Mouse (Mus musculus): Measurements from ENCODE around the gene Fam89b.

Fam89b gene

DNA sequence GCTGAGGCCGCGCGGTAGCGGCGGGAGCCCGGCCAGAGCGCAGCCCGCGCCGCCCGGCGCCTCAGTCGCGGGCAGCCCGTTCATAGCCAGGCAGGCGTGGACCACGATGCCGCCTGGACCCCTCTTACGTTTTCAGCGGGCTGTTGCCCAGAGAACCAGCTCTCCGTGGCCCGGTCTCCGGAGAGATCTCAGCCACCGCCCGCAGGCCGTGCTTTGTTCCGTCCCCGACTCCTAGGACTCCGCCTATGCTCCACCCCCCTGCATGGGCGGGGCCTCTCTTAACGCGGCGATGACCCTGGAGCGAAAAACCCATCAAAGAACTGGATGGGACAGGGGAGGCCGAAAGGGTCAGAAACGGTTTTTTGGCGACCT, at the start of gene Fam89b:
Gene Fam89b (minus strand): TSS at position 210 of the 372 bp plus-strand sequence.
- in situ Hi-C loops (cut with MboI; ENCODE audit: low sequenced_read_pairs): no loop called here

DNA sequence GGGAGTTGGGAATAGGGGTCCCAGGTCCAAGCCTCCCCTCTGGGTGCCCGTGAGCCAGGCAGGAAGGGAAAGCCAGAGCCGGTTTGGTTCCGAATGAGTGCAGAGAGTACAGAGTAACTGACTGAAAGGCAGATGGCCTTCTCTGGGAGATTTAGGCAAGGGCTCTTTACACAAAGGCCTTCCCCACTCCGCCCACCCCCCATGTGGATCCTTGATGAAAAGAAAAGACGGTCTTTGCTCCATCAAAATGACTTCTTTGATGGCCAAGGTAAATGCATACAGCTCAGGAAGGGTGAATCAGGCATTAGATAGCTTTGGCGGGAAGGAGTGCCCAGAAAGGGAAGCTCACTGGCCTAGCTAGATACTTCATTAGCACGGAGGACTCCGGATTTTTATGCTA, 48.9 kb upstream of the Fam89b start:
- in situ Hi-C loops (cut with MboI; ENCODE audit: low sequenced_read_pairs): no loop called here

DNA sequence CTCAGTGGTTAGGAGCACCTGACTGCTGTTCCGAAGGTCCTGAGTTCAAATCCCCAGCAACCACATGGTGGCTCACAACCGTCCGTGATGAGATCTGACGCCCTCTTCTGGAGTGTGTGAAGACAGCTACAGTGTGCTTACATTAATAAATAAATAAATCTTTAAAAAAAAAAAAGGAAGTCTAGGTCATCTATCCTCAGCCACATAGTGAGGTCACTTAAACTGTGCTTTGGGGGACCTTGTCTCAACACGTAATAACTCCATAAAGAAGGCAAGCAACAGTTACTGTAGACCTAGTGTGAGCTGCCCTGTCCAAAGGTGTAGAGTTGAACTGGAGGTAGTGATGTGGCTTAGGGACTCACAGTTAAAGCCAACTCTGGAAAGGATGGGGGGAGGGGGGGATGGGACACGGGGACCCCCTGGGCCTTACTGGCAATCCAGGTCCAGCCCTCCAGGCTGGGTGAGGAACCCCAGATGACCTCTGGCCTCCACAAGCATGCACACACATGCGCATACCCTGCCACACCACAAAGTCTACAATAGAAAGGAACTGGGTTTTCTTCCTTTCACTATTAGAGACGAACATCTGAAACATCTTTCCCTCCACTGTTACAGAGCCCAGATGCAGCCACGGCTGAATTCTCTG, 48.1 kb upstream of the Fam89b start:
- in situ Hi-C loops (cut with MboI; ENCODE audit: low sequenced_read_pairs): no loop called here

DNA sequence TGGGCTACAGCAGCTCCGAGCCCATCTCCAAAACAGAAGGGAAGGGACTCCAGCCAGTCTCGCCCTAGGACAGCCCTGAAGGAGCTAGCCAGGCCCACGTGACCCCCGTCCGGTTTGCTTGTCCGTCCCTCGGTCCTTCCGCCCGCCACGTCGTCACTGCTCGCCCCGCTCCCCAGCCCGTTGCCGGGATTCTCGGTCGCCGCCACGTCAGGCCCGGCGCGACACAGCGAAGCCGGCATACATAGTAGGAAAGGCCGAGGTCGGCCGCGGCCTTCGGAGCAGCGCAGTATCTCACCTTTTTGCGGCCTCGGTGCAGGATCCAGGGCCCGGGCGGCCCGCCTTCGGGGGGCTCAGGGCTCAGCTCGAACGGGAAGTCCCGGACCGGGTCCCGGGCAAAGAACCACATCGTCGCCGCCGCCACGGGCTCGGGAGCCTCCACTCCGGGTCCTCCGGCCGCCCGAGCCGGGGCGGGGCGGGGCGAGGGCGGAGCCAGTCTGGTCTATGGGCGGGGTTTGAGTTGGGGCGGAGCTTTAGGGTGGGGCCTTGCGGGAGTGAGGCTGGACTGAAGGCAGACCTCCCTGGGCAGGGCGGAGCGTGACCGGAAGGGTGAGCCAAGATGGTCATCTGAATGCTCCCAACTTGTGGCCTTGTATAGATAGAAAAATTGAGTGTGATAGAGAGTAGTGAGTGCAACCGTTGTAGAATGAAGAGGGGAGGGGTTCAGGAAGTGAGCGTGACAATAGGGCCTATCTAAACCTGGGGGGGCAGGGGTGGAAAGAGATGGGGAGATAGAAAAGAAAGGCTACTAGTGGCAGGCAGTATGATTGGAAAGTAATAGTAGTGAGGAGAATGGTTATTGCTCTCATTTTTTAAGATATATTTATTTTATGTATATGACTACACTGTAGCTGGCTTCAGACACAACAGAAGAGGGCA, 41.7 kb upstream of the Fam89b start, which contains the start of gene Scyl1:
Gene Scyl1 (minus strand): TSS at position 495 of the 936 bp plus-strand sequence.
- in situ Hi-C loops (cut with MboI; ENCODE audit: low sequenced_read_pairs): no loop called here

DNA sequence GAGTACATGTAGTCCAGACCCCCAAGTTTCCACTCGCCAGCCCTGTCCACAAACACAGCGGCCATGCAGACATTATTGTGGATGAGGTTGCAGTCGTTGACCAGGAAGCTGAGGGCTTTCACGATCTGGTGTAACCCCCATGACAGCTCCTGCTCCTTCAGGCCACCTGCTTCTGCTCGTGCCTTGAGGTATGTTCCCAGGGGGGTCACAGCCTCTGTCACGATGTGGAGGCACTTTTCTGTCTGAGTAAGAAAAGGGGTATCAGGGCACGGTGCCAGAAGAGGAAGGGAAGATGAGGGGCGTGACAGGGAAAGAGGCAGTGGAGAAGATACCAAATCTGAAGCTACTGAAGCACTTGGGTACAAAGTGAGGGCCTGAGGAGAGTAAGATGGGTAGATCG, 40.9 kb upstream of the Fam89b start:
- in situ Hi-C loops (cut with MboI; ENCODE audit: low sequenced_read_pairs): no loop called here

DNA sequence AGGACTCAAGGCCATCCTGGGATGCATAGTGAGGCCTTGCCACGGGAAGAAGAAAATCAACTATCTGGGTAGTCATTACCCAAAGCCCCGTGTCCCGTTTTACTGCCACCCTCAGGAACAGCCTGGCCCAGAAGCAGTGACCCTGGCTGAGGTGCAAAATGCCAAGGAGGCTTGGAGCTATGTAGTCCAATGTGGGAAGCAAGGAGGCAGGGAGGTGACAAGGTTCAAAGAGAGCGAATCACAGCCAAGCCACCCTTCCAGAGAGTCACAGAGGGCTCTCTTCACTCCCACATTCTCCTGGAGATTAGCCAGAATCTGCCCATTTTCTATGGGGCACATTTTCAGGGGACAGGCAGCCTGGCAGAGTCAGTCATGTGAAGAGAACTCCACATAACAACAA, 37.8 kb upstream of the Fam89b start:
- in situ Hi-C loops (cut with MboI; ENCODE audit: low sequenced_read_pairs): no loop called here

DNA sequence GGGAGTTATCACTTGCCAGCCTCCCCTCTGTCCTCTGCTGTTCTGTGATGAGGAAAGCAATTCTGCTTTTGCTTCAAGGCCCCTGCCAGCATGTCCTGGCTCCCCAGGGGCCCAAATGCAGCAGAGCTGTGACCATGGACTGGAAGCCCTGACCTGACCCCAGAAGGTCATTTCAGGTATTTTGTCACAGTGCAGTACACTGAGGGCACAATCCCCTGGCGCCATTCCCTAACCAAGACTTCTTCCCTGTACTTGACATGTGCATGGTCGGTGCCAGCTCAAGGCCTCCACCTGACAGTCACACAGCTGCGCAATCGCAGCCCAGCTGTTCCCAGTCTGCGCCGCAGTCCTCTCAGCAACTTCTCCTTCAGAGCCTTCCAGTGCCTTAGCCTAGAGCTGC, 33.7 kb upstream of the Fam89b start:
- in situ Hi-C loops (cut with MboI; ENCODE audit: low sequenced_read_pairs): no loop called here

DNA sequence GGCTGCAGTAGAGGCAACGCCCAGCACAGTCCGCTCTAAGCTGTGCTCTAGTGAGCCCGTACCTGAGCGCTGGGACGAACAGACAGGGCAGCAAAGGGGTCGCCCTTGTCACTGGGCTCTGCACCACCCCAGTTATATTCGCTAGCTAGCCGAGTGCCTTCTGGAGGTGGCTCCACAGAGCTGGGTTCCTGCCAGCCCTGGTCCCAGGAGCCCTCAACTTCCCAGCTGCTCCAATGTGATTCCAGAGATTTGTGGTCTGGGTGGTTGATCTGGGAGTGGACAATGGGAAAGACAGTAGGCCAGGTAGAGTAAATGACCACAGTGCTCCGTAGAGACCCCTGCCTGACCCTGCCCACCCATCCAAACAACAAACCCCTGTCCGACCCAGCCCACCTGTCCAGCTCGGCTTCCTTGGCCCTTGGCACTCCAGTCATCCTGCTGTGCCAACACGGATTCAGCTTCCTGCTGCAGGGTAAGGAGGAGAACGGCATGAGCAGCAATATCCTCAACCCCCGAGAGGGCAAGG, 29.5 kb upstream of the Fam89b start:
- in situ Hi-C loops (cut with MboI; ENCODE audit: low sequenced_read_pairs): no loop called here

DNA sequence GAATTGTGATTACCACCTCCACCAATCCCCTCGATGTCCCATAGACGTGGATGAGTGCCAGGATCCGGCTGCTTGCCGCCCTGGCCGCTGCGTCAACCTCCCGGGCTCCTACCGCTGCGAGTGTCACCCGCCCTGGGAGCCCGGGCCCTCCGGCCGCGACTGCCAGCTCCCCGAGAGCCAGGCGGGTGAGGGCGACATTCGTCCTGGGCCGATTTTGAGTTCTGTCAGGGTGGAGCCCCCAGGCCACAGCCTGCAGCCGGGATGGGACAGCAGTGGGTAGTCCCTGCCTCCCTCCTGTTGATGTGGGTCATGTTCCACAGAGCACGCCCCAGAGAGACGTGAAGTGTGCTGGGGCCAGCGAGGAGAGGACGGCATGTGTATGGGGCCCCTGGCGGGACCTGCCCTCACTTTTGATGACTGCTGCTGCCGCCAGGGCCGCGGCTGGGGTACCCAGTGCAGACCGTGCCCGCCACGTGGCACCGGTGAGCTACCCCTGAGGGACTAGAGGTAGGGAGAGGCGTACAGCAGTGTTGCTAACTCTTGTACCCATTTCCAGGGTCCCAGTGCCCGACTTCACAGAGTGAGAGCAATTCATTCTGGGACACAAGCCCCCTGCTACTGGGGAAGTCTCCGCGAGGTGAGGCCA, 27.7 kb upstream of the Fam89b start:
- in situ Hi-C loops (cut with MboI; ENCODE audit: low sequenced_read_pairs): no loop called here

DNA sequence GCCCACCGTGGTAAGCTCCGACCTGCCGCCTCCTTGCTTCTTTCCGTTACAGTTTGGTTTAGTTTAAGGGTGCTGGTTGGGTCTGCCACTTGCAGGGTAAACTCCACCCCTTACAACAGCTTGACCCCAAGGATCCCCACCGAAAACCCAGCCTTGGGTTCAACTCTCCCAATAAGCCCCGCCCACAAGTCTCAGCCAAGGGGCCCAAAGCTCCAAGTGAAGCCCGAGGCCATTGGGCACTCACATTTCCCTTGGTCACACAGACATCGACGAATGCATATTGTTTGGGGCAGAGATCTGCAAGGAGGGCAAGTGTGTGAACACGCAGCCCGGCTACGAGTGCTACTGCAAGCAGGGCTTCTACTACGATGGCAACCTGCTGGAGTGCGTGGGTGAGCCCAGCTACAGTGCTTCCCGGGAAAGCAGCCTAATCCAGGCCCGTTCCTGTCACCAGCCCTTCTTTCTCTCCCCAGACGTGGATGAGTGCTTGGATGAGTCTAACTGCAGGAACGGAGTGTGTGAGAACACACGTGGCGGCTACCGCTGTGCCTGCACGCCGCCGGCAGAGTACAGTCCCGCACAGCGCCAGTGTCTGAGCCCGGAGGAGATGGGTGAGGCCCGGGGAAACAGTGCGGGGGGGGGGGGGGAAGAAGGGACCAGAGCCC, 27.0 kb upstream of the Fam89b start:
- in situ Hi-C loops (cut with MboI; ENCODE audit: low sequenced_read_pairs): no loop called here

DNA sequence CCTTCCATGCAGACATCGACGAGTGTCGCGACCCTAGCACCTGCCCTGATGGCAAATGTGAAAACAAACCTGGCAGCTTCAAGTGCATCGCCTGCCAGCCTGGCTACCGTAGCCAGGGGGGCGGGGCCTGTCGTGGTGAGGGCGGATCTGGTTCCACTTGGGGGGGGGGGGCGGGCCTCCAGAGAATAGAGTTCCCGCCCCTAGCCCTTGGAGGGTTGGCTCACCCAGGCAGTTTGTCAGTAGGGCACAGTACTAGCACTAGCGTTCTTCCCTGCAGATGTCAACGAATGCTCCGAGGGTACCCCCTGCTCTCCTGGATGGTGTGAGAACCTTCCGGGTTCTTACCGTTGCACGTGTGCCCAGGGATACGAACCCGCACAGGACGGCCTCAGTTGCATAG, 22.3 kb upstream of the Fam89b start:
- in situ Hi-C loops (cut with MboI; ENCODE audit: low sequenced_read_pairs): no loop called here

DNA sequence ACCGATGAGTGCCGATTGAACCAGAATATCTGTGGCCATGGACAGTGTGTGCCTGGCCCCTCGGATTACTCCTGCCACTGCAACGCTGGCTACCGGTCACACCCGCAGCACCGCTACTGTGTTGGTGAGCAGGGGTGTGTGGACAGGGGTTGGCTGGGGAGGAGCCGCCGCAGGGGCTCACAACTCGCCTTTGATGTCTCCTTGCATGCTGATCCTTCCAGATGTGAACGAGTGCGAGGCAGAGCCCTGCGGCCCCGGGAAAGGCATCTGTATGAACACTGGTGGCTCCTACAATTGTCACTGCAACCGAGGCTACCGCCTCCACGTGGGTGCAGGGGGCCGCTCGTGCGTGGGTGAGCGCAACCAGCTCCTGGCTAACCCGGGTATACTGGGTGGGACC, 21.5 kb upstream of the Fam89b start:
- in situ Hi-C loops (cut with MboI; ENCODE audit: low sequenced_read_pairs): no loop called here

DNA sequence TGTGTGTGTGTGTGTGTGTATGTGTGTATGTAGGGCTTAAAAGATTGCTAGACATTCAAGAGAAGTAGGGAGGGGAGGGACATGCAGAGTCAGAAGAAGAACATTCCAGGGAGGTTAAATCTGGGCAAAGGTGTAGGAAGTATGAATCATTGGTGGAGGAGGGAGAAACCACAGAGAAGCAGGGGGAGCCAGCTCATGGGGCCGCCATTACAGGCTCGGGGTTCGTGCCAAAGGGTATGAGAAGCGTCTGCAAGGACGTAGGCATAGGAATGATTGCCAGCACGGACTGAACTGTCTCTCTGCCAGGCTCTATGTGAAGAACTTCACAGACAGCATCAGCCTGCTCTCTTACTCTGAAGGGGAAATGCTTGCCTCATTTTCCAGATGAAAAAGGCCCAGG, 20.0 kb upstream of the Fam89b start:
- in situ Hi-C loops (cut with MboI; ENCODE audit: low sequenced_read_pairs): no loop called here

DNA sequence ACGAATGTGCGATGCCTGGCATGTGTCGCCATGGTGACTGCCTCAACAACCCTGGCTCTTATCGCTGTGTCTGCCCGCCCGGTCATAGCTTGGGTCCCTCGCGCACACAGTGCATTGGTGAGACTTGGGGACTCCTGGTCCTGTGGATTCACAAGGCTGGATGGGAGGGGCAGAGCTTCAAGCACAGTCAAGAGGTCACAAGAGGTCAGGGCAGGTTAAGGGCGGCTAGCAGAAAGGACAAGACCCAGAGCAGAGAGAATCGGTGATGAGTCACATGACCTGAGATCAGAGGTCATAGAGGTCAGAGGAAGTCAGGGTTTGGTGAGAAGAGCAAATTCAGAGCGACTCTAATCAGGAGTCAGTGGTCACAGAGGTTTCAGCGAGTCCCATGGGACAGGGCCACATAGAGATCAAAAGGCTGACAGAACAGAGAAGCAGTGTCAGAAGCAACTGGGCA, 17.5 kb upstream of the Fam89b start:
- in situ Hi-C loops (cut with MboI; ENCODE audit: low sequenced_read_pairs): no loop called here

DNA sequence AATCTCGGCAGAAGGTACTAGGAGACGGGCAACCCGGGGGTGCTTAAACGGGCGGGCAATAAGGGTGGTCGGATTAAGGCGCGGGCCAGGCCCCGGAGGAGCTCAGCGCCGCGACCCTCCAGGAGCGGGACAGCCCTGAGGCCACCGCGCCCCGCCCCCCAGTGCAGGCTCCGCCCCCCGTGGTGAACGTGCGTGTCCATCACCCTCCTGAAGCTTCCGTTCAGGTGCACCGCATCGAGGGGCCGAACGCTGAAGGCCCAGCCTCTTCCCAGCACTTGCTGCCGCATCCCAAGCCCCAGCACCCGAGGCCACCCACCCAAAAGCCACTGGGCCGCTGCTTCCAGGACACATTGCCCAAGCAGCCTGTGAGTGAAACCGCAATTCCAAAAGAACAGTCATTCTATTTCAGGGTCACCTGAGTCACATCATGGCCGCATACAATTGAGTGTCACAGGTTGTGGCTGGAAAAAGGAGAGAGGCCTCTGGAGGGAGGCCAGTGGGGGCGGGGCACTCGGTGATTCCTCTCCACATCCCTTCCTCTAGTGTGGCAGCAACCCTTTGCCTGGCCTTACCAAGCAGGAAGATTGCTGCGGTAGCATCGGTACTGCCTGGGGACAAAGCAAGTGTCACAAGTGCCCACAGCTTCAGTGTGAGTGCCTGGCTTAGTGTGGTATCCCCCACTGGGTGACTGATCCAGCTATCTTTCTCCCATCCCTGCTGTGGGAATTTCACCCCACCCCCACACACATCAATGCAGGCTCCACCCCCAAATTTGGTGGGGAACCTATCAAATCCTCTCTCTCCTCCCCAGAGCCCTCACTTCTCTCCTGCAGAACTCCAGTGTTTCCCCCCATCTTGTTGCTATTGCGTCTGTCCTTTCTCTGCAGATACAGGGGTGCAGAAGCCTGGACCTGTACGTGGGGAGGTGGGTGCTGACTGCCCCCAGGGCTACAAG, 16.6 kb upstream of the Fam89b start:
- in situ Hi-C loops (cut with MboI; ENCODE audit: low sequenced_read_pairs): no loop called here

DNA sequence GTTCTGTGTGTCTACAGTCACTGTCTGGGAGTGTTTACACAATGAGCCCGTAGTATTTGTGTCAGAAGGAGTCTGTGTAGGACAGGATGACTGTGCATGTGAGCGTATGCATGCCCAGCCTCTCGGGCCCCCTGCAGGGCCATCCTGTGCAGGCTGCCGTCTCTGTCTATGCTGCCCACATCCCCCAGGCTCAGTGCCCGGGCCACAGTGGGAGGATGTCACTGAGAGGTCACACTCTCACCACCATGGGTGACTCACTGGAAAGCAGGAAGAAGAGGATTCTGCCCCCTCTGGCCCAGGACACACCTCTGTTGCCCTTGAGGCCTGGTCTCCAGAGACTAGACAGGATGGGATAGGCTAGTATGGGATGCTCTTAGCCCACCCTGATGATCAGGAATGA, 14.1 kb upstream of the Fam89b start:
- in situ Hi-C loops (cut with MboI; ENCODE audit: low sequenced_read_pairs): no loop called here

DNA sequence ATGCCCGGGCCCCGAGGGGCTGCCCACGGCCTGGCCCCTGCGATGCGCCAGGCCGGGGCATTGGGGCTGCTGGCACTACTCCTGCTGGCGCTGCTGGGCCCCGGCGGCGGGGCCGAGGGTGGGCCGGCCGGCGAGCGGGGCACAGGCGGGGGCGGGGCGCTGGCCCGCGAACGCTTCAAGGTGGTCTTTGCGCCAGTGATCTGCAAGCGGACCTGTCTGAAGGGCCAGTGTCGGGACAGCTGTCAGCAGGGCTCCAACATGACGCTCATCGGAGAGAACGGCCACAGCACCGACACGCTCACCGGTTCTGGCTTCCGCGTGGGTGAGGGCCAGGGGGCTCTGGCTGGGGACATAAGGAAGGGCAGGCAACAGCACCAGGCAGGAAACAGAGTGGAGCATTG, 12.8 kb upstream of the Fam89b start:
- in situ Hi-C loops (cut with MboI; ENCODE audit: low sequenced_read_pairs): no loop called here

DNA sequence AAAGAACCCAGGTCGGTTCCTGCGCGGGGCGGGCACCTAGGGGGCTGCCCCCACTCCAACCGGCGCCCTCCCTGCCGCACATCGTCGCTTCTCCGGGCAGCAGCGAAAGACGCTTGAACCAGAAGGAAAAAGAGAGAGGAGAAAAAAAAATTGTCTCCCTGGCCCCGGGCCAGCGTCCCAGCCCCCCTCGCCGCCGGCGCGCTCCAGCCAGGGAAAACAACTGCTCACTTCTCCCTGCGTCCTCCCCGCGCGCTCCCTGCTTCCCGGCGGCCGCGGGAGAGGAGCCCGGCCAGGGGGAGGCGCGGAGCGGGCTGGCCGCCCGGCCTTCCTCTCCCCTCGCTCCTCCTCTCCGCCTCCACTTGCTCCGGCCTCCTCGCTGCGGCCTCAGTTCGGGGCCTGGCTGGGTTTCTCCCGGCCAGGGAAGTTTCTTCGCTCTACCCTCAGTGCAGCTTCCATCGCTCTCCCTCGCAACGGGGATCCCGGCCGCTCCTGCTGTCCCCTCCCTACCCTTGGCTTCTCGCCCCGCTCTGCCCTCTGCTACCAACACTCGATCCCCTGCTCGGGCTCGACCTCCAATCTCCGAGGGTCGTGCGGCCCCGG, 12.3 kb upstream of the Fam89b start:
- in situ Hi-C loops (cut with MboI; ENCODE audit: low sequenced_read_pairs): no loop called here
